Mouse (Mus musculus): ENCODE measurements at regions not wholly inside any gene's neighbourhood (a gene's known extent, or its start where the extent isn't known, plus 50 kb on each side); places are given as distances from the start of the nearest gene placed in this dataset.
"Not testable (repeated sequence)": the region's sequence is repeated elsewhere in the genome, so short reads cannot be mapped to it uniquely, and the experiment has no call there.

- Histone ChIP-seq H3K4me3 (no peak overlapping the region), H3K27ac (no peak overlapping the region)
- peak; percentile 76 for TF ChIP-seq CTCF (IDR thresholded peaks at IDR 0.05)
- intact Hi-C loops (cut with DNase I): no loop called here
- DNase-seq (ENCODE audit: extremely low spot score in 1 of 2, low spot score in 2 of 2): no peak
Measured at GRCm38 (mm10) chr13:103646035-103646434, 128.4 kb downstream of the Srek1 start.

- peak in 1 of 2 experiments; percentile 28 for DNase-seq (ENCODE audit: extremely low spot score in 1 of 2, low spot score in 2 of 2)
- Histone ChIP-seq H3K27ac (no peak overlapping the region), H3K4me3 (no peak overlapping the region)
- intact Hi-C loops (cut with DNase I): loop anchor here (1.0 to 5.0 kb wide), 2 partner anchors 302 to 470 kb away; no protein-coding TSS in a partner anchor
- peak; percentile 65 for TF ChIP-seq CTCF (IDR thresholded peaks at IDR 0.05)
Measured at GRCm38 (mm10) chr13:103643993-103644722, 130.2 kb downstream of the Srek1 start.

- intact Hi-C loops (cut with DNase I): loop anchor here (5.0 kb wide), 1 partner anchor 301 kb away; no protein-coding TSS in a partner anchor
- no peak overlapping the region for H3K27ac ChIP-seq
- H3K4me3 ChIP-seq: no peak overlapping the region
- DNase-seq (ENCODE audit: extremely low spot score in 1 of 2, low spot score in 2 of 2): no peak
- TF ChIP-seq CTCF (IDR thresholded peaks at IDR 0.05): no peak
Measured at GRCm38 (mm10) chr13:103643486-103643885, 130.9 kb downstream of the Srek1 start.

GRCm38 (mm10) chr13:103642542-103643375 lies 131.6 kb downstream of the Srek1 start:
- intact Hi-C loops (cut with DNase I): loop anchor here (5.0 kb wide), 1 partner anchor 300 kb away; no protein-coding TSS in a partner anchor

GRCm38 (mm10) chr13:103638038-103638437 lies 136.4 kb downstream of the Srek1 start:
- H3K27ac ChIP-seq: no peak overlapping the region
- TF ChIP-seq CTCF (IDR thresholded peaks at IDR 0.05): no peak
- H3K4me3 ChIP-seq: no peak overlapping the region
- intact Hi-C loops (cut with DNase I): no loop called here
- no peak for DNase-seq (ENCODE audit: extremely low spot score in 1 of 2, low spot score in 2 of 2)

More at GRCm38 (mm10) chr13:103642542-103643375, 131.6 kb downstream of the Srek1 start:
- DNase-seq (ENCODE audit: extremely low spot score in 1 of 2, low spot score in 2 of 2): no peak
- no peak for TF ChIP-seq CTCF (IDR thresholded peaks at IDR 0.05)
- Histone ChIP-seq H3K4me3 (no peak overlapping the region), H3K27ac (no peak overlapping the region)

- H3K27ac ChIP-seq: no peak overlapping the region
- no peak for DNase-seq (ENCODE audit: extremely low spot score in 1 of 2, low spot score in 2 of 2)
- H3K4me3 ChIP-seq: no peak overlapping the region
- no peak for TF ChIP-seq CTCF (IDR thresholded peaks at IDR 0.05)
- intact Hi-C loops (cut with DNase I): no loop called here
Measured at GRCm38 (mm10) chr13:103637414-103637813, 137.0 kb downstream of the Srek1 start.

GRCm38 (mm10) chr13:103636595-103636994 lies 137.8 kb downstream of the Srek1 start:
- DNase-seq (ENCODE audit: extremely low spot score in 1 of 2, low spot score in 2 of 2): no peak
- Histone ChIP-seq H3K27ac (no peak overlapping the region), H3K4me3 (no peak overlapping the region)
- TF ChIP-seq CTCF (IDR thresholded peaks at IDR 0.05): no peak
- intact Hi-C loops (cut with DNase I): no loop called here

- intact Hi-C loops (cut with DNase I): no loop called here
- no peak overlapping the region for H3K27ac ChIP-seq
- TF ChIP-seq CTCF (IDR thresholded peaks at IDR 0.05): no peak
- H3K4me3 ChIP-seq: no peak overlapping the region
- DNase-seq (ENCODE audit: extremely low spot score in 1 of 2, low spot score in 2 of 2): no peak
Measured at GRCm38 (mm10) chr13:103623810-103624209, 150.6 kb downstream of the Srek1 start.

- intact Hi-C loops (cut with DNase I): no loop called here
- H3K4me3 ChIP-seq: no peak overlapping the region
- no peak for DNase-seq (ENCODE audit: extremely low spot score in 1 of 2, low spot score in 2 of 2)
- H3K27ac ChIP-seq: no peak overlapping the region
- TF ChIP-seq CTCF (IDR thresholded peaks at IDR 0.05): no peak
Measured at GRCm38 (mm10) chr13:103623319-103623718, 151.1 kb downstream of the Srek1 start.

GRCm38 (mm10) chr13:103622324-103622723 lies 152.1 kb downstream of the Srek1 start:
- no peak for DNase-seq (ENCODE audit: extremely low spot score in 1 of 2, low spot score in 2 of 2)
- no peak overlapping the region for H3K4me3 ChIP-seq
- intact Hi-C loops (cut with DNase I): no loop called here
- no peak for TF ChIP-seq CTCF (IDR thresholded peaks at IDR 0.05)
- H3K27ac ChIP-seq: no peak overlapping the region

GRCm38 (mm10) chr13:103620958-103621357 lies 153.4 kb downstream of the Srek1 start:
- DNase-seq (ENCODE audit: extremely low spot score in 1 of 2, low spot score in 2 of 2); intact Hi-C loops (cut with DNase I); H3K27ac ChIP-seq; H3K4me3 ChIP-seq: not testable (repeated sequence)

GRCm38 (mm10) chr13:103613333-103613725 lies 161.1 kb downstream of the Srek1 start:
- Histone ChIP-seq H3K27ac (no peak overlapping the region), H3K4me3 (no peak overlapping the region)
- DNase-seq (ENCODE audit: extremely low spot score in 1 of 2, low spot score in 2 of 2): no peak
- intact Hi-C loops (cut with DNase I): no loop called here
- TF ChIP-seq CTCF (IDR thresholded peaks at IDR 0.05): no peak

All from left cerebral cortex, adult 2 months (tissue).